Mouse (Mus musculus) CH12.LX (cell line): ENCODE results near the gene Alg9.

Source experiments
- CHD2 ChIP-seq: IDR thresholded peaks from 2 replicates; pipeline ENCODE4 v1.6.1; 2011; ENCODE audit warnings: low read length, improper control_type of control experiment
- CTCF ChIP-seq, 2 experiments: IDR thresholded peaks in 1 of 2; conservative IDR thresholded peaks in 1 of 2; 2 replicates each; pipeline ENCODE4 v1.5.1; 2011 to 2012; ENCODE audit warnings: low read depth in 2 of 2, low read length in 2 of 2, improper control_type of control experiment in 1 of 2, inconsistent platforms in 1 of 2, mild to moderate bottlenecking in 1 of 2, moderate library complexity in 1 of 2
- KAT2A ChIP-seq: IDR thresholded peaks from 2 replicates; pipeline ENCODE4 v1.6.1; 2012; ENCODE audit warnings: low read length, improper control_type of control experiment, inconsistent platforms; ENCODE audit not compliant: insufficient replicate concordance
- MAZ ChIP-seq: IDR thresholded peaks from 2 replicates; pipeline ENCODE4 v1.6.1; 2012; ENCODE audit warnings: low read depth, mild to moderate bottlenecking, inconsistent platforms, low read length, improper control_type of control experiment, moderate library complexity
- POLR2A ChIP-seq: IDR thresholded peaks from 2 replicates; pipeline ENCODE4 v1.6.1; 2011; ENCODE audit warnings: low read depth, mild to moderate bottlenecking, improper control_type of control experiment, low read length
- TBP ChIP-seq: conservative IDR thresholded peaks from 2 replicates; pipeline ENCODE4 v1.6.1; 2011; ENCODE audit warnings: low read depth, low read length, improper control_type of control experiment
- USF1 ChIP-seq: IDR thresholded peaks from 2 replicates; pipeline ENCODE4 v1.6.1; 2014; ENCODE audit warnings: low read depth, mild to moderate bottlenecking, inconsistent platforms, low read length, improper control_type of control experiment
- ZMIZ1 ChIP-seq: IDR thresholded peaks from 2 replicates; pipeline ENCODE4 v1.6.1; 2012; ENCODE audit warnings: low read depth, mild to moderate bottlenecking, inconsistent platforms, low read length, improper control_type of control experiment

- TF ChIP-seq USF1, result no peak
- no peak for TF ChIP-seq ZMIZ1
- no peak for TF ChIP-seq KAT2A
- TF ChIP-seq POLR2A, result no peak
- no peak for TF ChIP-seq CHD2
- no peak for TF ChIP-seq CTCF (conservative IDR thresholded peaks at IDR 0.05 in 1 of 2, IDR thresholded peaks at IDR 0.05 in 1 of 2; ENCODE audit: low read depth in 2 of 2, low read length in 2 of 2)
- no peak for TF ChIP-seq MAZ
- no peak for TF ChIP-seq TBP
These were observed 46.8 kb downstream of the Alg9 start for GRCm38 (mm10) chr9:50821651-50822050.
